Mouse (Mus musculus): ENCODE measurements around the gene Odf3l2.

Odf3l2 gene

GRCm38 (mm10) chr10:79645711-79646110, at the start of gene Odf3l2:
Gene Odf3l2, minus strand, starts transcription at chr10:79645738.
- DNase-seq (ENCODE audit: inconsistent ontology term): no peak

- DNase-seq (ENCODE audit: inconsistent ontology term): no peak
These were observed 48.8 kb upstream of the Odf3l2 start for GRCm38 (mm10) chr10:79694379-79694655.

- no peak for DNase-seq (ENCODE audit: inconsistent ontology term)
These were observed 48.2 kb upstream of the Odf3l2 start for GRCm38 (mm10) chr10:79693580-79694378.

- no peak for DNase-seq (ENCODE audit: inconsistent ontology term)
These were observed 46.5 kb upstream of the Odf3l2 start for GRCm38 (mm10) chr10:79691986-79692548.

GRCm38 (mm10) chr10:79689178-79689577, 43.6 kb upstream of the Odf3l2 start:
- DNase-seq (ENCODE audit: inconsistent ontology term): no peak

- DNase-seq (ENCODE audit: inconsistent ontology term): no peak
These were observed 43.2 kb upstream of the Odf3l2 start, which contains the start of gene Gzmm for GRCm38 (mm10) chr10:79688720-79689119. Gene Gzmm, plus strand, starts transcription at chr10:79689020.

GRCm38 (mm10) chr10:79687513-79687912, 42.0 kb upstream of the Odf3l2 start:
- no peak for DNase-seq (ENCODE audit: inconsistent ontology term)

GRCm38 (mm10) chr10:79686691-79687090, 41.2 kb upstream of the Odf3l2 start:
- DNase-seq (ENCODE audit: inconsistent ontology term): no peak

GRCm38 (mm10) chr10:79686219-79686618, 40.7 kb upstream of the Odf3l2 start:
- DNase-seq (ENCODE audit: inconsistent ontology term): no peak

- no peak for DNase-seq (ENCODE audit: inconsistent ontology term)
These were observed 39.4 kb upstream of the Odf3l2 start for GRCm38 (mm10) chr10:79684770-79685600.

GRCm38 (mm10) chr10:79683726-79684640, 38.4 kb upstream of the Odf3l2 start:
- DNase-seq (ENCODE audit: inconsistent ontology term): peak; percentile 54

GRCm38 (mm10) chr10:79682916-79683582, 37.5 kb upstream of the Odf3l2 start:
- DNase-seq (ENCODE audit: inconsistent ontology term): peak; percentile 66

GRCm38 (mm10) chr10:79682551-79682915, 37.0 kb upstream of the Odf3l2 start:
- peak; percentile 38 for DNase-seq (ENCODE audit: inconsistent ontology term)

- peak; percentile 100 for DNase-seq (ENCODE audit: inconsistent ontology term)
These were observed 36.2 kb upstream of the Odf3l2 start, which contains the start of gene Cdc34 for GRCm38 (mm10) chr10:79681591-79682245. Gene Cdc34, plus strand, starts transcription at chr10:79682195.

GRCm38 (mm10) chr10:79680606-79681495, 35.3 kb upstream of the Odf3l2 start:
- no peak for DNase-seq (ENCODE audit: inconsistent ontology term)

- no peak for DNase-seq (ENCODE audit: inconsistent ontology term)
These were observed 30.0 kb upstream of the Odf3l2 start for GRCm38 (mm10) chr10:79675346-79676035.

- DNase-seq (ENCODE audit: inconsistent ontology term): no peak
These were observed 27.5 kb upstream of the Odf3l2 start for GRCm38 (mm10) chr10:79673054-79673453.

- DNase-seq (ENCODE audit: inconsistent ontology term): no peak
These were observed 26.5 kb upstream of the Odf3l2 start for GRCm38 (mm10) chr10:79672088-79672455.
